Mouse (Mus musculus) intestine, embryonic 15.5 days (tissue): Measurements from ENCODE around the gene Olfr525. TPM values are rescaled to one million over a fixed set of nuclear protein-coding genes. Genes with fewer than 3 reads are reported as not detected.

Experiments used
- polyA plus RNA-seq: library from polyadenylated mRNA; unstranded; fragments of >200 nt; fragmentation: Nextera tagmentation; extraction: Ambion mirVana; gene quantifications from 2 replicates; pipeline ENCODE4 v1.2.1, GENCODE M21; 2015

Olfr525 gene
- polyA plus RNA-seq, 1 experiment from 2014 or later = not detected

Other genes starting within 250 kb of the Olfr525 start
- 3.4 and 3.7 TPM in 2 replicates for gene Caly, start 238.3 kb upstream of the Olfr525 start, polyA plus RNA-seq
- gene Prap1, start 227.5 kb upstream of the Olfr525 start, polyA plus RNA-seq = 487 and 598 TPM in 2 replicates
- 53.5 and 59.6 TPM in 2 replicates for gene Fuom, start 218.4 kb upstream of the Olfr525 start, polyA plus RNA-seq
- 38.3 and 38.4 TPM in 2 replicates for gene Paox, start 205.1 kb upstream of the Olfr525 start, polyA plus RNA-seq
- gene Echs1, start 204.4 kb upstream of the Olfr525 start, polyA plus RNA-seq = 183 and 188 TPM in 2 replicates
- gene Mtg1, start 183.3 kb upstream of the Olfr525 start, polyA plus RNA-seq = 24.0 and 27.3 TPM in 2 replicates
- 1.2 and 1.7 TPM in 2 replicates for gene Sprn, start 166.0 kb upstream of the Olfr525 start, polyA plus RNA-seq
- gene Olfr522, start 156.1 kb upstream of the Olfr525 start, polyA plus RNA-seq = not detected in 2 replicates
- gene Olfr523, start 147.6 kb upstream of the Olfr525 start, polyA plus RNA-seq = not detected in 2 replicates
- not detected in 2 replicates for gene Olfr524, start 114.9 kb upstream of the Olfr525 start, polyA plus RNA-seq
- gene Cd163l1, start 102.6 kb upstream of the Olfr525 start, polyA plus RNA-seq = 0.09 and 0.20 TPM in 2 replicates
- not detected in 2 replicates for gene 5830411N06Rik, start 73.6 kb upstream of the Olfr525 start, polyA plus RNA-seq
- gene Olfr527, start 13.2 kb downstream of the Olfr525 start, polyA plus RNA-seq = not detected in 2 replicates
- not detected in 2 replicates for gene Olfr60, start 40.8 kb downstream of the Olfr525 start, polyA plus RNA-seq
- gene Olfr530, start 55.5 kb downstream of the Olfr525 start, polyA plus RNA-seq = not detected in 2 replicates
- not detected in 2 replicates for gene Olfr531, start 82.1 kb downstream of the Olfr525 start, polyA plus RNA-seq
- not detected in 2 replicates for gene Olfr532, start 100.8 kb downstream of the Olfr525 start, polyA plus RNA-seq
- gene Olfr533, start 142.5 kb downstream of the Olfr525 start, polyA plus RNA-seq = not detected in 2 replicates
- gene Olfr535, start 163.4 kb downstream of the Olfr525 start, polyA plus RNA-seq = not detected in 2 replicates
- not detected in 2 replicates for gene Olfr536, start 186.5 kb downstream of the Olfr525 start, polyA plus RNA-seq
- not detected in 2 replicates for gene Olfr538, start 247.0 kb downstream of the Olfr525 start, polyA plus RNA-seq